Mouse (Mus musculus) liver, embryonic 14.5 days (tissue): ENCODE results near the gene Gm20661. TPM values are rescaled to one million over a fixed set of nuclear protein-coding genes. Genes with fewer than 3 reads are reported as not detected.

ENCODE experiments used
- ATAC-seq: fragments of 200-750 bp; cut with Nextera tagmentation; 2 replicates; pipeline ENCODE4 v1.8.0; 2017; ENCODE audit warnings: moderate number of reproducible peaks, mild to moderate bottlenecking, moderate library complexity; ENCODE audit not compliant: insufficient read depth
- DNase-seq, 3 experiments: peaks; one replicate each; pipeline ENCODE4 v3.0.0-alpha.2; 2012 to 2013; ENCODE audit warnings: low read depth in 3 of 3, low spot score in 3 of 3
- H3K27ac ChIP-seq: fragments of 300-500 bp; sonication (generic); 2 replicates; pipeline ENCODE4 v1.5.1; 2014; ENCODE audit warnings: moderate library complexity, mild to moderate bottlenecking, control low read depth, inconsistent platforms
- H3K27me3 ChIP-seq: fragments of 300-500 bp; sonication (generic); 2 replicates; pipeline ENCODE4 v1.6.1; 2014; ENCODE audit warnings: mild to moderate bottlenecking, low read length, moderate library complexity; ENCODE audit not compliant: control insufficient read depth, insufficient read depth
- H3K36me3 ChIP-seq: fragments of 300-500 bp; sonication (generic); replicated peaks from 2 replicates; pipeline ENCODE4 v1.6.1; 2014; ENCODE audit warnings: low read depth; ENCODE audit not compliant: control insufficient read depth, insufficient read depth
- H3K4me1 ChIP-seq, 2 experiments: fragments of 200-500 bp in 1 of 2; fragments of 300-500 bp in 1 of 2; sonication (generic) in 1 of 2; replicated peaks; 2 replicates each; pipeline ENCODE4 v1.6.1; 2012 to 2014; ENCODE audit warnings: antibody characterized with exemption in 1 of 2, inconsistent platforms in 1 of 2, low read length in 1 of 2; ENCODE audit not compliant: control insufficient read depth in 2 of 2, insufficient read depth in 2 of 2
- H3K4me2 ChIP-seq: fragments of 300-500 bp; sonication (generic); 2 replicates; pipeline ENCODE4 v1.6.1; 2014; ENCODE audit warnings: low read depth, mild to moderate bottlenecking, control low read depth, moderate library complexity
- H3K4me3 ChIP-seq, 2 experiments: fragments of 200-500 bp in 1 of 2; fragments of 300-500 bp in 1 of 2; sonication (generic) in 1 of 2; 2 replicates each; pipeline ENCODE4 v1.5.1; 2012 to 2014; ENCODE audit warnings: low read depth in 2 of 2, low read length in 2 of 2, mild to moderate bottlenecking in 2 of 2, control low read depth in 1 of 2, inconsistent platforms in 1 of 2, moderate library complexity in 1 of 2; ENCODE audit not compliant: insufficient read depth in 1 of 2
- H3K9ac ChIP-seq: fragments of 300-500 bp; sonication (generic); replicated peaks from 2 replicates; pipeline ENCODE4 v1.6.1; 2014; ENCODE audit warnings: mild to moderate bottlenecking, control low read depth, moderate library complexity
- H3K9me3 ChIP-seq: fragments of 300-500 bp; sonication (generic); 2 replicates; pipeline ENCODE4 v1.6.1; 2016; ENCODE audit warnings: low read length, mixed read lengths; ENCODE audit not compliant: control insufficient read depth
- CTCF ChIP-seq: IDR thresholded peaks from 2 replicates; pipeline ENCODE4 v1.5.1; 2016; ENCODE audit warnings: antibody characterized with exemption, low read depth, control low read depth
- EP300 ChIP-seq: IDR thresholded peaks from 2 replicates; pipeline ENCODE4 v1.6.1; 2016; ENCODE audit warnings: antibody characterized with exemption, low read depth
- WGBS: fragments of 180-500 bp; shearing (Covaris S2); extraction: QIAGEN DNeasy Blood & Tissue Kit; methylation state at CpG from one replicate; pipeline ENCODE4 v1.1.7; 2014; ENCODE audit not compliant: insufficient replicate concordance; 5-methylcytosine and 5-hydroxymethylcytosine counted together
- polyA plus RNA-seq, 2 experiments: library from polyadenylated mRNA; depleted of rRNA in 1 of 2; stranded (reverse) in 1 of 2; unstranded in 1 of 2; fragments of >200 nt; fragmentation: Nextera tagmentation in 1 of 2; extraction: Ambion mirVana in 1 of 2; gene quantifications; 2 replicates each; pipeline versions ENCODE4 v1.2.1 to v1.2.3; 2012 to 2014

The Gm20661 gene
- polyA plus RNA-seq, 2 experiments = 0.06 to 0.64 TPM

DNA sequence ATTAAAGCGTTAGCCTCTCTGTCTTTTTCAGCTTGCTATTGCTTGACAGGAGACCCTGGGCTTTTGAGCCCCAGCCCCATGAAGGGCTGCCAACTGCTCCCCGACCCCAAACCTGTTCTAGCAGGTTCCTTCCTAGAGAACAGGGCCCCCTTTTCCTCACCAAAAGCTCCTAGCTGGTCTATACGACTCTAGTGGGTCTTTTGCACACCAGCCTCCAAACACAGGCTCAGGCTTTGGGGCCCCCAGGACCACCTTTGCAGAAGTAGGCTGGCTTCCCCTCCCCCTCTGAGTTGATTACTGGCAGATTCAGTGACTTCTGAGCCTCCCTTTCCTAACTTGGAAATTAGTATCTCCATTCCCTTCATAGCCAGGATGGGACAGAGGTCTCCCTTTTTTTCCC, 46.0 kb upstream of the Gm20661 start:
- no peak overlapping the region for H3K4me2 ChIP-seq
- no peak overlapping the region for H3K9ac ChIP-seq
- no peak for TF ChIP-seq CTCF
- TF ChIP-seq EP300 = no peak
- no peak overlapping the region for H3K27ac ChIP-seq
- no peaks in the 10 kb centered on the region for H3K4me1 ChIP-seq
- H3K4me3 ChIP-seq = no peak overlapping the region
- H3K27me3 ChIP-seq = peaks cover 41% of the 10 kb centered on the region
- 22% methylated on average over 3 of the region's 3 CpGs for WGBS
- ATAC-seq (no peak), DNase-seq (no peak)
- no peaks in the 10 kb centered on the region for H3K36me3 ChIP-seq
- no peaks in the 10 kb centered on the region for H3K9me3 ChIP-seq

DNA sequence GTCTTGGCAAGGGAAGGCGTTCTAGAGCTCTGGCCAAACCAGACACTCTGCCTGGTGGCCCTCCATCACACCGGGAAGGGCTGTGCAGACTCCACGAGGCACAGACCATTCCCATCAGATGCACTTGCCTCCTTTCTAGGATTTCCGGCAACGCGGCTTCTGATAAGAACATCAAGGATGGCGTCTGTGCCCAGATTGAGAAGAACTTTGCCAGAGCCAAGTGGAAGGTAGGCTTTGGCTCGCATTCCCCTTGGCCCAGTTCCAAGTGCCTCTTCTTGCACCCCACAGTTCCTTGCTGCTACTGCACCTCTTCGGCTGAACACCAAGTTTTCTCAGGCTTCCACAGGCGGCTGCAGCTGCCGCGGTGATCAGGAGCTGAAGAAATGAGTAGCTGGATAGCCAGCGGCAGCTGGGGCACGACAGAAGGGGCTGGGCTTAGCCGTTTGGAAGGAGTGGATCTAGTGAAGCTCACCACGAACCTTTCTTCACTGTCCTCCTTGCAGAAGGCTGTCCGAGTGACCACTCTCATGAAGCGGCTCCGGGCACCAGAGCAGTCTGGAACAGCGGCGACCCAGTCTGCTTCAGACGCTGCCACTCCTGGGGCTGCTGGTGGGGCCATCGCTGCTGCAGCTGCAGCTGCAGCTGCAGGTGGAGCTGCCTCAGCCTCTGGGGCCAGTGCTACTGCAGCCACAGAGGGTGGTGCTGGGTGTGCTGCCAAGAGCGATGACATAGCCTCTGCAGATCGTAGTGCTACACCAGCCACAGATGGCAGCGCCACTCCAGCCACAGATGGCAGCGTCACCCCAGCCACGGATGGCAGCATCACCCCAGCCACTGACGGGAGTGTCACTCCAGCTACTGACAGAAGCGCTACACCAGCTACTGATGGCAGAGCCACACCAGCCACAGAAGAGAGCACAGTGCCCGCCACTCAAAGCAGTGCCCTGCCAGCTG, 35.3 kb upstream of the Gm20661 start:
- Histone ChIP-seq H3K9ac (no peak overlapping the region), H3K27ac (no peak overlapping the region), H3K4me1 (peaks cover 7 to 14% of the 10 kb centered on the region in 2 experiments; a peak in 3 of 4 replicates), H3K36me3 (no peaks in the 10 kb centered on the region), H3K9me3 (no peaks in the 10 kb centered on the region), H3K4me3 (no peak overlapping the region), H3K27me3 (no peaks in the 10 kb centered on the region), H3K4me2 (no peak overlapping the region)
- TF ChIP-seq EP300 = no peak
- no peak for TF ChIP-seq CTCF
- 77% methylated on average over 31 of the region's 31 CpGs for WGBS
- DNase-seq = no peak
- no peak for ATAC-seq

DNA sequence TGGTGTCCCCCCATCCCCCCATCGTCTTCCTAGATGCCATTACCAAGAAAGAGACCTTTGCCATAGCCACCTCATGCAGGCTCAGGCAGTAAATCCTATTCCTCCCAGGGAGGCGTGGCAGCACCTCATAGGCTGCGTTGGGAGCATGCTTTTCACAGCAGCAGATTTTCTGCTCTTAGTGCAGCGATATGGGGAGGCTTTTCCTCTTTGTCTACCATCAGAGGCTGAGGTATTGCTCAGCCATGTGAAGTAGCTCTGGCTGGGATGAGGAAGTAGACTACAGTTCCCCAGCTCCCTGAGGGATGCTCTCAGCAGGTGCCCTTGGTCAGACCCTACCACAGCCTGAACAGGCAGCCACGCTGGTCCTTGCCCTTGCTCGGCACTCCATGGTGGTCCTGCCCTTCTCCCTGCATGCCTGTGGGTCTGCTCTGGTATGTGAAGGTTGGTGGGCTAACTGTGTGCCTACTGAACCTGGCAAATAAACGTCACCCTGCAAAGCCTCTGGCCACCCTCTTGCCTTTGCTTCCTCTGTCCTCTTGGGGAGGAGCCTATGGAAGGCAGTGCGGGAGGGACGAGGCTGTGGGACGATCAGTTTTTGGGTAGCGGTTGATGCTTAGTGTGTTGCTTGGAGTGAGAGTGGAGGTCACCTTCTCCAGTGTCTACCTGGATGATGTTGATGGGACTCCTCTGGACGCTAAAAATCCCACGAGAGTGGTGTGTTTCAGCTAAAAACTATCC, 33.5 kb upstream of the Gm20661 start:
- ATAC-seq (no peak), DNase-seq (no peak)
- Histone ChIP-seq H3K4me2 (no peak overlapping the region), H3K27ac (no peak overlapping the region), H3K9me3 (no peaks in the 10 kb centered on the region), H3K36me3 (no peaks in the 10 kb centered on the region), H3K27me3 (no peaks in the 10 kb centered on the region), H3K4me1 (peaks cover 7 to 17% of the 10 kb centered on the region in 2 experiments; a peak in 3 of 4 replicates), H3K9ac (no peak overlapping the region), H3K4me3 (no peak overlapping the region)
- 68% methylated on average over 13 of the region's 13 CpGs for WGBS
- TF ChIP-seq EP300 = no peak
- no peak for TF ChIP-seq CTCF

DNA sequence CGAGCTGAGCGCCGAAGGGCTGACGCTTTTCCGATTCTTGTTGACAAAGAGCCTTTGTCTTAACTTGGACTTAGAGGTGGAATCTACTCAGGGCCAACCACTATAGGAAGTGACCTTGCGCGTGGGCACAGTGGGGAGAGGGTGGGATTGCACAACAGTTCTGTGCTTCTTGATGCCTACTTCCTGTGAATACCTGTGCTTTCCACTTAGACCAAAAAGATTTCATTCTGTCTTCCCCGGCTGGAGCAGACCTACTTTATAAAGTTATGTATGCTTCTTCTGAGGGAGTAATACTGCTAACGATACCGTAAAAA, 33.0 kb upstream of the Gm20661 start, which contains the start of gene Traip:
Gene Traip, plus strand, starts transcription at position 215 of the 314 bp plus-strand sequence.
- Histone ChIP-seq H3K27ac (peak within 1 kb of the TSS; percentile 56), H3K36me3 (no peaks in the 10 kb centered on the region), H3K4me2 (peak within 1 kb of the TSS; percentile 80), H3K4me3 (peak within 1 kb of the TSS; percentile 90 to 93), H3K27me3 (no peaks in the 10 kb centered on the region), H3K4me1 (peaks cover 7 to 17% of the 10 kb centered on the region in 2 experiments; a peak in 3 of 4 replicates), H3K9ac (peak within 1 kb of the TSS; percentile 82), H3K9me3 (no peaks in the 10 kb centered on the region)
- ATAC-seq (no peak), DNase-seq (no peak)
- TF ChIP-seq CTCF (no peak), EP300 (no peak)
- WGBS = 77% methylated on average over 10 of the region's 10 CpGs
